Mouse (Mus musculus) intestine, postnatal 0 days (tissue): Measurements from ENCODE around the gene Pgf. TPM values are rescaled to one million over a fixed set of nuclear protein-coding genes. Genes with fewer than 3 reads are reported as not detected.
A peak's percentile ranks its signal among the peaks of the same experiment; 100 is the strongest.

ENCODE experiments used
- ATAC-seq: fragments of 200-750 bp; cut with Nextera tagmentation; 2 replicates; pipeline ENCODE4 v1.8.0; 2017; ENCODE audit warnings: mild to moderate bottlenecking, moderate TSS enrichment, moderate library complexity
- H3K27ac ChIP-seq: fragments of 300-500 bp; sonication (generic); 2 replicates; pipeline ENCODE4 v1.5.1; 2014; ENCODE audit warnings: mild to moderate bottlenecking, low read depth, low read length, moderate library complexity
- H3K27me3 ChIP-seq: fragments of 300-500 bp; sonication (generic); replicated peaks from 2 replicates; pipeline ENCODE4 v1.6.1; 2014; ENCODE audit warnings: low read length, mixed read lengths; ENCODE audit not compliant: control insufficient read depth, insufficient read depth
- H3K36me3 ChIP-seq: fragments of 300-500 bp; sonication (generic); 2 replicates; pipeline ENCODE4 v1.6.1; 2014; ENCODE audit warnings: mild to moderate bottlenecking, moderate library complexity; ENCODE audit not compliant: control insufficient read depth, insufficient read depth
- H3K4me1 ChIP-seq: fragments of 300-500 bp; sonication (generic); replicated peaks from 2 replicates; pipeline ENCODE4 v1.6.1; 2014; ENCODE audit warnings: antibody characterized with exemption, low read length, mixed read lengths; ENCODE audit not compliant: control insufficient read depth, insufficient read depth
- H3K4me2 ChIP-seq: fragments of 300-500 bp; sonication (generic); replicated peaks from 2 replicates; pipeline ENCODE4 v1.6.1; 2014; ENCODE audit warnings: low read depth, mild to moderate bottlenecking, moderate library complexity
- H3K4me3 ChIP-seq: fragments of 300-500 bp; sonication (generic); 2 replicates; pipeline ENCODE4 v1.5.1; 2014; ENCODE audit warnings: low read depth, low read length
- H3K9ac ChIP-seq: fragments of 300-500 bp; sonication (generic); 2 replicates; pipeline ENCODE4 v1.6.1; 2014; ENCODE audit warnings: mild to moderate bottlenecking, low read depth, low read length
- H3K9me3 ChIP-seq: fragments of 300-500 bp; sonication (generic); 2 replicates; pipeline ENCODE4 v1.6.1; 2016; ENCODE audit warnings: mixed run types; ENCODE audit not compliant: control insufficient read depth
- CTCF ChIP-seq: sonication (generic); IDR thresholded peaks from 2 replicates; pipeline ENCODE4 v1.5.1; 2016; ENCODE audit warnings: low read depth, mild to moderate bottlenecking, control low read depth, antibody characterized with exemption, moderate library complexity
- WGBS: fragments of 180-500 bp; shearing (Covaris S2); extraction: QIAGEN DNeasy Blood & Tissue Kit; methylation state at CpG from one replicate; pipeline ENCODE4 v1.1.7; 2014; 5-methylcytosine and 5-hydroxymethylcytosine counted together
- polyA plus RNA-seq: library from polyadenylated mRNA; unstranded; fragments of >200 nt; fragmentation: Nextera tagmentation; extraction: Ambion mirVana; gene quantifications from 2 replicates; pipeline ENCODE4 v1.2.1, GENCODE M21; 2015

Pgf gene
- polyA plus RNA-seq, result 3.9 and 4.2 TPM in 2 replicates

- 79% methylated on average over 10 of the region's 10 CpGs for WGBS
- no peak within 1 kb of the TSS for H3K27ac ChIP-seq
These were observed at the start of gene Pgf for GRCm38 (mm10) chr12:85177740-85178239. Gene Pgf, minus strand, starts transcription at chr12:85177790.

GRCm38 (mm10) chr12:85227227-85227626, 49.6 kb upstream of the Pgf start:
- H3K4me1 ChIP-seq, result no peaks in the 10 kb centered on the region
- H3K27ac ChIP-seq, result no peak overlapping the region
- no peak for TF ChIP-seq CTCF
- H3K27me3 ChIP-seq, result no peaks in the 10 kb centered on the region
- no peak overlapping the region for H3K4me3 ChIP-seq
- H3K9me3 ChIP-seq, result no peaks in the 10 kb centered on the region
- H3K36me3 ChIP-seq, result peaks cover 48% of the 10 kb centered on the region
- ATAC-seq, result no peak
- no peak overlapping the region for H3K9ac ChIP-seq
- WGBS, result 65% methylated on average over 7 of the region's 7 CpGs
- no peak overlapping the region for H3K4me2 ChIP-seq

More at GRCm38 (mm10) chr12:85177740-85178239, at the start of gene Pgf:
- Histone ChIP-seq H3K36me3 (no peaks in the 10 kb centered on the region), H3K4me1 (no peaks in the 10 kb centered on the region), H3K4me2 (peak within 1 kb of the TSS; percentile 82), H3K4me3 (peak within 1 kb of the TSS; percentile 38), H3K9ac (peak within 1 kb of the TSS; percentile 45), H3K27me3 (0 out of 2 replicates have a peak, but pooled peaks cover 6% of the 10 kb centered on the region), H3K9me3 (no peaks in the 10 kb centered on the region)
- ATAC-seq, result no peak
- no peak for TF ChIP-seq CTCF

GRCm38 (mm10) chr12:85219905-85220290, 42.3 kb upstream of the Pgf start:
- no peaks in the 10 kb centered on the region for H3K9me3 ChIP-seq
- peak overlapping the region; percentile 68 for H3K9ac ChIP-seq
- 4% methylated on average over 12 of the region's 12 CpGs for WGBS
- peak overlapping the region; percentile 60 for H3K27ac ChIP-seq
- peaks cover 37% of the 10 kb centered on the region for H3K36me3 ChIP-seq
- H3K4me1 ChIP-seq, result peaks cover 3% of the 10 kb centered on the region; the same call in 1 of the 2 replicates
- H3K27me3 ChIP-seq, result no peaks in the 10 kb centered on the region
- H3K4me2 ChIP-seq, result peak overlapping the region; percentile 87
- no peak for ATAC-seq
- TF ChIP-seq CTCF, result no peak
- peak overlapping the region; percentile 83 for H3K4me3 ChIP-seq

GRCm38 (mm10) chr12:85219236-85219904, 41.8 kb upstream of the Pgf start, which contains the start of gene Eif2b2:
Gene Eif2b2, plus strand, starts transcription at chr12:85219481.
- TF ChIP-seq CTCF, result no peak
- Histone ChIP-seq H3K9me3 (no peaks in the 10 kb centered on the region), H3K9ac (peak within 1 kb of the TSS; percentile 68), H3K27me3 (no peaks in the 10 kb centered on the region), H3K36me3 (peaks cover 32% of the 10 kb centered on the region), H3K4me1 (peaks cover 3% of the 10 kb centered on the region; the same call in 1 of the 2 replicates), H3K27ac (peak within 1 kb of the TSS; percentile 60), H3K4me2 (peak within 1 kb of the TSS; percentile 87), H3K4me3 (peak within 1 kb of the TSS; percentile 83)
- WGBS, result under 1% methylated on average over 54 of the region's 54 CpGs
- peak; percentile 100 for ATAC-seq

GRCm38 (mm10) chr12:85217733-85218310, 40.2 kb upstream of the Pgf start:
- Histone ChIP-seq H3K27me3 (no peaks in the 10 kb centered on the region), H3K4me1 (peaks cover 3% of the 10 kb centered on the region; the same call in 1 of the 2 replicates), H3K9ac (no peak overlapping the region), H3K36me3 (peaks cover 16% of the 10 kb centered on the region), H3K4me2 (no peak overlapping the region), H3K27ac (no peak overlapping the region), H3K4me3 (no peak overlapping the region), H3K9me3 (no peaks in the 10 kb centered on the region)
- no peak for TF ChIP-seq CTCF
- 44% methylated on average over 2 of the region's 2 CpGs for WGBS
- ATAC-seq, result no peak

- Histone ChIP-seq H3K4me3 (no peak overlapping the region), H3K27ac (no peak overlapping the region), H3K36me3 (no peaks in the 10 kb centered on the region), H3K4me2 (no peak overlapping the region), H3K27me3 (no peaks in the 10 kb centered on the region), H3K9ac (no peak overlapping the region), H3K4me1 (peaks cover 1% of the 10 kb centered on the region; the same call in 1 of the 2 replicates), H3K9me3 (no peaks in the 10 kb centered on the region)
- no peak for ATAC-seq
- TF ChIP-seq CTCF, result no peak
- 73% methylated on average over 5 of the region's 5 CpGs for WGBS
These were observed 37.4 kb upstream of the Pgf start for GRCm38 (mm10) chr12:85215031-85215430.
